Mouse (Mus musculus): ENCODE data around the gene Bsn. TPM values are rescaled to one million over a fixed set of nuclear protein-coding genes. Genes with fewer than 3 reads are reported as not detected.
A peak's percentile ranks its signal among the peaks of the same experiment; 100 is the strongest.
"Not testable (repeated sequence)": the region's sequence is repeated elsewhere in the genome, so short reads cannot be mapped to it uniquely, and the experiment has no call there.

Bsn gene
- total RNA-seq, 2 experiments from 2014 or later, result 228 to 231 TPM

DNA sequence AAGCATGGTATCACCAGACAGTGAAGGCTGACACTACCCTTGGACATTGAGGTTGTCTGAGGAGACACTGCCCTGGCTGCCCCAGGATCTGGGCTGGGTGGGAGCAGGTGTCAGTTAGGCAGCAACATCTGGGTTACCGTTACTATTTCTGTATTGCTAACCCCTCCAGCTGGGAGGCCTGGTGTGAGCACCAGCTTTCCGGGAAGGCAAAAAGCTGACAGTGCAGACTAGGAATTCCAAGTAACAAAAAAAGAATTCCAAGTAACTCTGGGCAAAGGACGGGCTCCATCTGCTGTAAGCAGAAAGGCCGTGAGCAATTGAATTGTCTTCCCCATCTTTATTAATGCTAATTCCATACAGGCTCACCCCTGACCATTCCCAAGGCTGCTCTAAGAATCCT lies 8.4 kb upstream of the Bsn start:
- DNase-seq (ENCODE audit: low spot score in 2 of 2), result no peak

DNA sequence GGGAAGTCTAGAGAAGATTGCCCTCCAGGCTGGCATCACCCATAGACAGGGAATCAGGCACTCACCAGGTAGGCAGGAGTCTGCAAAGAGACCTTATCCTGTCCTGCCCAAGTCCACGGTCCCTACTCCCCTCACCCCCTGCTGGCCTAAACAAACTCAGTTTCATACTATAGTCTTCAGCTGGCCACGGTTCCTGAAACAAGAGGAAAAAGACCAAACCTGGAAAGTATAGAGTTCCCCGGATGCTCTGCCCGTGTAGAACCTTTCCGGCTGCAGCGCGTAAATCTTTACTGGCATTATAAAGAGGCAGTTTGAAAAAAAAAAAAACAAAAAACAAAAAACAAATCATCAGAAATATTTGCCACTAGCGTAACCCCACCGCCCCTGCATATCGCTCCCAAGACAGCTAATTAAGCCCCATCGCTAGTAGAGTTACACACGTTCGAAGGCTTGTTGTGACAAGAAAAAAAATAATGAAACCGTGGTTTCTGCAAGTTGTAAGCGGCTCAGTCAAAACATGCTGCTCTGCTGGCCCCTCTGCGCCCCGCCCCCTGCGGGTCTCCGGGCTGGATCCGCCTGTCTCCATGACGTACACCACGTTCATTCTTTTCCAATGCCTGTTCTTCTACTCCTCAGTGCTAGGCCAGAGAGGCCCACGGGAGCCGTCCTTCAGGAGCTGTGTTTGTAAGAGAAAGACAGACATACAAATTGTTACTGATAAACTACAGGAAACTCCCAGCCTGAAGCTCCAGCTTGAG lies 6.9 kb upstream of the Bsn start:
- no peak for DNase-seq (ENCODE audit: low spot score in 2 of 2)

DNA sequence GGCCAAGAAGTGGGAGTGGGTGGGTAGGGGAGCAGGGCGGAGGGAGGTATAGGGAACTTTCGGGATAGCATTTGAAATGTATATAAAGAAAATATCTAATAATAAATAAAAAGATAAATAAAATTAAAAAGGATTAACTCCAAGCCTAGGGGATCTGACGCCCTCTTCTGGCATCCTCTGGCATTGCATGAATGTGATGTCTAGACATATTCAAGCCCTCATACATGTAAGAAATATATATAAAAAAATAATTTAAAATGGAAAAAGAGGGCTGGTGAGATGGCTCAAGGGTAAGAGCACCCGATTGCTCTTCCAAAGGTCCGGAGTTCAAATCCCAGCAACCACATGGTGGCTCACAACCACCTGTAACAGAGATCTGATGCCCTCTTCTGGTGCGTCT lies 6.0 kb upstream of the Bsn start:
- DNase-seq (ENCODE audit: low spot score in 2 of 2), result not testable (repeated sequence)

DNA sequence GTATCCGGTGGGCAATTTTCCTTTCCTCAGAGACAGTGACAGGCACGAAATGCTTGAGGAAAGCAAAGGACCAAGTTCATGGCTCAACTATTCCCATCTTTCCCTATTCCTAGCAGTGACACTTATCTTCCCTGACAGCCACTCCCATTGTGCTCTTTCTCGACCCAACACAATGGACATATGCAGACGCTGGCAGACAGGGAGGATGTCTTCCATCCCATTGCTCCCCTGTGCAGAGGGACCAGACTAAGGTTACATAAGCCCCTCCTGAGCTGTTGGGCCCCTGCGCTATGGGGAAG lies 747 bp downstream of the Bsn start:
- no peak for DNase-seq (ENCODE audit: low spot score in 2 of 2)

DNA sequence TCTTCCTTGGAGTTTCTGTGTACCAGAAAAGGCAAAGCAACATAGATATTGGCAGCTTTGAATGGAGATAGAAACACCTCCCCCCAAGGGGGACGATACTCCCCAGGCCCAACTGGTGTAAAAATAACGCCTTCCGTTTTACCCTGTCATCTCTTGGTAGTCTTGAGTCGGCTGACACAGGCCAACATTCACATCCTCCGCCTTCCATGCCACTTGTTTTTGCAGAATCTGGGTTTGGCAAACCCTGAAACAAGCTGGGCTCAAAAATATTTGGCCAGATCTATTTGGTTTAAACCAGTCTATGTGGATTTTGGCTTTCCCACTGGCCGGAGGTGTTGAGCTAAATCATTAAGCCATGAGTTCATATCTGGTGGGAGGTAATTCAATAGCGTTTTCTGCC lies 1.2 kb downstream of the Bsn start:
- no peak for DNase-seq (ENCODE audit: low spot score in 2 of 2)

DNA sequence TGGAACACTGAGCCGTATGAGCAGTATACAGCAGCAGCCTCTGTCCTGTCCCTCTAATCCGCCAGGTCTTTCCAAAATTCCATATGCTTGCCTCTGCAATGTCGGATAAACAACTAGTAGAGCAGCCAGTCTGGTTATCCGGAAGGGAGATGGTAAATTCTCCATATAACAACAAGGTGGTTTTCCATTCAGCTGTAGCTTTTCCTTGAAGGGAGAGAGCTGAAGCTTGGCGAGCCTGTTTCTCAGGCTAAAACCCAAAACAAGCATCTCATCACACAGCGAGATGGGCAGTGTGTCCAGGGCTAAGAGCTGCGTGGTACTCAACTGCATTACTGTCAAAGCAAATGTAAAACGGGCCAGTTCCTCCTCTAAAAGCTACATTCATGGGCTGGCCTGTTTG lies 1.7 kb downstream of the Bsn start:
- DNase-seq (ENCODE audit: low spot score in 2 of 2), result no peak

DNA sequence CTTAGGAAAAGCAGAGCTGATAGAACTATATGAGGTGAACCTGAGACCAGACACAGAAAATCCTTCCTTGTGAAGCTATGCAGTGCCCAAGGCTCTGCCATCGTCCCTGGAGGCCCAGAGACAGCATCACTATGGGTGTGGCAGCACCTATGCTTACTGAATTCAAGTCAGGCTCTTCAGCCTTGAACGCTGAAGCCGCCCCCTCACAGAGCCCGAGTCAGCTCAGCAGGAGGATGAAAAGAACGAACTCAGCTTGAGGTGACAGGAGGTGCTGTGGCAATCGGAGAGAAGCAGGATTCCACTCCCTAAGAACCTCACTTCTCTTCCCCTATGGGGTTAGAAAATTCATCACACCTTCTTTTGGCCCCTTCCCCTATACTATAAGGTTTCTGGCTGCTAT lies 2.6 kb downstream of the Bsn start:
- DNase-seq (ENCODE audit: low spot score in 2 of 2), result no peak

DNA sequence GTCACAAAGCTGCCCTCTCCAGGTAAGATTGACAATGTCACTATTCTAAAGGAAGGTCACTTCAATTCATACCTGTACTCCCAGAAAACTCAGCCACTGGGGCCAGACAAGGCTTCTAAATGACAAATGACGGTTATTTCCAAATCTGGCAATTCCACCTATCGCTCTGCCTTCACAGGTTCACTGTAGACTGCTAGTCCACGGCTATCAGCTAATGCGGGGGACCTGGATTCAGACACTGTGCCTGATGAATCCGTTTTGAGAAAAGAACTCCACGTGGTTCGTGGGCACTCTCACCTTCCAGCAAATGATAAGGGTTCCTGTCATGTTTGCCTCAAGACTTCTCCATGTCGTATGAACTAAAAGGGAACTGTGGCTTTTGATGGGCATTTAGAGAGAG lies 4.4 kb downstream of the Bsn start:
- no peak for DNase-seq (ENCODE audit: low spot score in 2 of 2)

DNA sequence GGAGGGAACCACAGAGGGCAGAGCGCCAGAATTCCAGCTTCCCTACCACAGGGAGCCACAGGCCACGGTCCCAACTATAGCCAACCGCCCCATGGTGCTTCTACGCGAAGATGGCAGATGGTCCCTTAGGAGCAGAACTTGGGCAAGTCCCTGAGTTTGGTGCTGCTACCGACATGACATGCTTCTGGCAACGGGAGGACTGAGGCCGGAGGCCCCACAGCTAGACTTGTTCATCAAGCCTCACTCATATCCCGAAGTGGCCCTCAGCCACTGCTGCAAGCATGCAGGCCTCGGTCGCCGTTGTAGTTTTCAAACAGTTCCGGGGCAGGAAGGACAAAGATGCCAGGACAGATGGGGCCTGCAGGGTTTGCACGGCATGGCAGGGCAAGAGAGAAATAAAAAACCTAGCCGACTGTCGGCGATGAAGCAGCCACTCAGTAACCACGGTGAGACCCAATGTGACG lies 6.6 kb downstream of the Bsn start:
- no peak for DNase-seq (ENCODE audit: low spot score in 2 of 2)

DNA sequence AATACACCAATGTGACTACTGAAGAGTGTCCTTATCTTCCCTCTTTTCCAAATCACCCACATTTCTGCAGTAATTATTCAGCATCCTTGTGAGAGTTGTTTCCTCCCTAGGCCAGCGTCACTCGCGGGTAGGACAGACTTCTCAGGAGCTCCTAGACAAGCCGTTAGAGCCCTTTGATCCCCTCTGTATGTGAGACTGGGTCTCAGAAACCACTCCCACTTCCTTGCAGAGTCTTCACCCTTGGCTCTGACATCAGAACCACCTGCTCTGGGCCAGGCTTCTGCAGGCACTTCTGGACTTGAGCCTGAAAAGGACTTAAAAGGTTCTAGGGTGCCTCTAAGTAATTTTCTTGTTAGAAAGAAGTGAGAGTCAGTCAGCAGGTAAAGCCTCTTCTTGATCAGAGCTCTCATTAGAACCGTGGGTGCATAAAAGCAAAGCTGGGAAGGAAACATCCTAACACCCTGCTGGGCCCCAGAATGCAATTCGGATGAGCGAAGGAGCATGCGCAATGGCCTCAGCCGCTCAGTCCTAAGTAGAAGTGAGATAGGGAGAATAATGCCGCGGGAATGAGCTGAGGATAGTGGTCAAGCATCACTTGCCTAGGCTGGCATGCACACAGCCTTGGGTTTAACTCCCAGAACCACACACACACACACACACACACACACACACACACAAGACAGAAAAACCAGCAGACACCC lies 7.2 kb downstream of the Bsn start:
- no peak for DNase-seq (ENCODE audit: low spot score in 2 of 2)

DNA sequence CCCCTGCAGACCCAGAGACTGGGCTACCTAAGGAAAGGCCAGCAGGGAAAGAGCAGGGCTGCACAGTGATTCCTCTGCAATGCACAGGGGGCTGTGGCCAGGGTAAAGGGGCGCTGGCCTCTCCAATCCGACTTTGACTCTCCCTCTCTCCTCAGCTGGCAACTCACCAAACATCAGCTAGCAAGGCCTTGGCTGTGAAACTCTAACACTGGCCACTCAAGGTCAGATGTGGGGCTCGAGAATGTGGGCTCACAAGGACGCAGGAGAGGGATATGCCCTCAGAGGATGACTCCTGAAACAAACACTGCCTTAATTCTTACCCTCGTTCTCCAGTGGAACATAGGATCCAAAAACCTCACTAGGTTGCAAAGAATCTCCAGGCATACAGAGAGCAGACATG lies 11.8 kb downstream of the Bsn start:
- no peak for DNase-seq (ENCODE audit: low spot score in 2 of 2)

DNA sequence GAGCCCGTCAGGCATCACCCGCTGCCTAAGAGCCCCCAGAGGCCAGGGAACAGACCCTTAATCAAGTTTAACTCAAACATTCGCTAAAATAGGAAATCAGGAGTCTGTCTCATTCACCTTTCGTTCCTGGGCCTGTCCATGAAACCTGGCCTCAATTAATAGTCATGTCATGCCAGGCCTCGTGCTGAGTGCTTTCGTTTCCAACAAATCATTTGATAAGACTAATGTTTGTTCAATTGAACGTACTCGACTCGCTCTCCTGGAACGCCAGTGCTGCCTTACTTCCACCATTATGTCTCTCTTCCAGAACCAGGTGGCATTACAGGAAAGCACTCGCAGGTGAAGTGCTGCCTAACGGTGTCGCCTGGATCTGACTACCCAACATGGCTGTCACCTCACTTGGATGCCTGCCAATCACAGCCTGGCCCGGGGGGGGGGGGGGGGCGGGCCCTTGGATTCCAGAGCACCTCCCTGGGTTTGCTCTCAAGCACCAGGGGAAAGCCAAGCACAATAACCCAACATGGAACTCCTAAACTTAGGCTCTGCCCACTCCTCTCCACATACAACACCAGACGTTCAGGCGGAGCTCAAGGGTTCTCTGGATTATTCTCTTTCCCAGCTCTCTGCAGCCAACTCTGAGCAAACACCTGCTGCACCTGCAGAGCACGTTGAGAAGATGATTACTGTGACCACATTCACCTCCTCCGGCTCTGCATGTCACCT lies 14.9 kb downstream of the Bsn start:
- DNase-seq (ENCODE audit: low spot score in 2 of 2), result no peak

DNA sequence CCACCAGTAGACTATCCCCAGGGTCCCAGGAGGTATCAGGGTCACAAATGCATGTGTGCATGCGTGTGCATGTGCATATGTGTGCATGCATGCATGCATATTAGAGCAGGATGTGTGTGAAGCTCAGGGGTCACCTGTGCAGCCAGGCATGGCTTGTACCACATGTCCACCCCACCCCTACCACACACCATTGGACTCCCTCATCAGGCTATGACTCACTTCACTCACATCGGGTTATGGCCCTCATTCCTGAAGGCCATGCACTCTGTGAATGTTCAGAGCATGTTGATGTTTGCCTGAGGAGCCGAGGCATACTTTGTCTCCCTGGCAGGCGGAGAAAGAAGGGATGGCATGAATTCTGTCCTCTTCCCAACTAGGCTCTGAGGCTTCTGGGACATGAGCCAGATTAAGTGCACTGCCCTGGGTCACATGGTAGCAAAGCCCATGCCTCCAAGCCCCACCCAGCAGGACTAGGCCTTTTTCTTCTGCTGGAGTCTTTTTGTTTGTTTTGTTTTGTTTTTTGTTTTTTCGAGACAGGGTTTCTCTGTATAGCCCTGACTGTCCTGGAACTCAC lies 17.3 kb downstream of the Bsn start:
- no peak for DNase-seq (ENCODE audit: low spot score in 2 of 2)

DNA sequence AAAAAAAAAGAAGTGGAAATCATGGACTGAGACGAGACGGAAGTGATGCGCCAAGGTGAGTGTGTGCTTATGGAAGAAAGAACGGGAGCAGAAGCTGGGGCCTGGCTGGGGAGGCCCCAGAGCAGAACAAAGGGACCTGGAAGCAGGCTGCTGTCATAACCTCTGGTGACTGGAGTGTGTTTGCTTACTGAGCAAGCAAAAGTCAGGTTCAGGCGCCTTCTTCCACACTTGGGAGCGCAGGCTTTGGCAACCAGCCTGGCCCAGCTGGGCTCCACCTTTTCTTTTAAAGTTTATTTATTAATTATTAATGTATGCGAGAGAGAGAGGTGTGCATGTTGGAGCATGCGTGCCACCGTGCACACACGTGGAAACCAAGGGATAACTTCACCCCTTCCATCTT lies 20.4 kb downstream of the Bsn start:
- no peak for DNase-seq (ENCODE audit: low spot score in 2 of 2)

DNA sequence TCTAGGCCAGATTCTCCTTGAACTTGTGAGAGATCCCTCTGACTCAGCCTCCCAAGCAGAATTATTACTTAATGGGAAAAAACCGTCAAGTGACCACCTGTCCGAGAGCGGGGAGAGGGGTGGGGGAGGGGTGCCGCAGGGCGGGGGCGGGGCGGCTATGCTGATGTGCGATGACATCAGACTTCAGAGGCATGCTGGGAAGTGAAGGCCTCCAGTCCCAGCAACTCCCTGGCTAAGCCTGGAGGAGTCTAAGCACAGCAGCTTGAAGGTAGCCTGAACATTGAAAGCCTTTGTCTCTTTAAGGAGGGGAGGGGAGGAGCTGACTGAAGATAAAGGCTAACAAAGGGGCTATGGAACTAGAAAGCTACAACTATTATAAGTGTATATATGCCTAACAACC lies 25.0 kb downstream of the Bsn start:
- no peak for DNase-seq (ENCODE audit: low spot score in 2 of 2)

DNA sequence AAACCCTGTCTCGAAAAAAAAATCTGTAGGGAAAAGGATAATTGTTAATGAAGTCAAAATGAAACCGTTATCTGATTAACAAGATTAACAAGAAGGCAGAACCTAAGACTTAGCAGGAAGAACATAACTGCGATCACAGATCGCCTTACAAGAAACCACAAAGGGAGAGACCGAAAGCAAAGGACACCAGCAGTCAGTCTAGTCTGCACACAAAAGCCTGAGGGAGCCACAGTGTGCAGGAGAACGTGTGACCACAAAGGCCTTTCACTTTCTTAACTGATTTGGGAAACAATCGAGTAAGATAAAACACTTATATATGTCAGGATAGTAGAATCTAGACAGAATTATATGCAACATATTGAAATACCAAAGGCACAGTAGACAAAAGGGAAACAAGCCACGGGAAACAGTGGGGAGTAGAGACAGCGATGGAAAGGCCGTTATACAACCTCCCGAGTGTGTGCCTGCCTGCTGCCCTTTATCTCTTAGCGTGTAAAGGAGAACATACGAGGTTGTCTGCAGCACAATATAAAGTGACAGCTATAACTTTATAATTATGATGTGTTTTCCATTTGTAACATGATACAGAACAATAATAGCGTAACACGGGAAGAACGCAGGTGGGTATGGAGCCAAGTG lies 26.4 kb downstream of the Bsn start:
- no peak for DNase-seq (ENCODE audit: low spot score in 2 of 2)

DNA sequence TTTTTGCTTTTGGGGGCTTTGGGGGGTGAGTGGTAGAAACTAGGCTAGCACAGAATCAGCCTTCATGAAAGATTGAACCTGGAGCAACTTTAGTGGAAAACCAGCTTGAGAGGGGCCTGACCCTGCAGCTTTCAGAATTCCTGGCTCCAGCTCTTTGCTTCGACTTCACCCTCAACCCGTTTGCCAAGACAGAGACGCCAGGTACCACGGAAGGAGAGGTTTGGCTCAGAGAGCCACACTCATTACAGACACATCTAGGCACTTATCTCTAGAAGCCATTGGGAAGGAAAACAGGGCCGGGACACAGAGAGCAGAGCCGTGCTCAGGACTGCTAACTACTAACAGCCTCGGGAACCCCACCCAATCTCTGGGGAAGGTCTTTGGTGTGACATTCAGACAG lies 32.3 kb downstream of the Bsn start:
- no peak for DNase-seq (ENCODE audit: low spot score in 2 of 2)

DNA sequence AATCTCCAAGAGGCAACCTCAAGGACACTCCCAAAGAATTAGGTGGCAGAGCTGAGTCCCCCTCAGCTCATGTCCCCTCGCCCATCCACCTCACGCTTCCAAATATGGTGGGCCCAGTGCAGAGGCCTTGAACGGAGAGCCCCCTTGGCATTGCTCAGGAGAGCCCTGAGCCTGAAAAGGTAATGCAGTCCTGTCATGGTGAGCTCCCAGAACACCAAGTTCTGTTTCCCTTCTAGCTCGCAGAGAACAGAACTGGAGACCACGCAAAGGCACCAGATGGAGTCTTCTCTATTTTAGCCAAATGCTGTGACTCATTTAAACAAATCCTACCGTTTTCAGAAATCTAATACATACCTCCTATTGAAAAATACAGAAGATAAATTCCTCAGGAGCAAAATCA lies 32.7 kb downstream of the Bsn start:
- peak; percentile 70 to 91 for DNase-seq (ENCODE audit: low spot score in 2 of 2)

DNA sequence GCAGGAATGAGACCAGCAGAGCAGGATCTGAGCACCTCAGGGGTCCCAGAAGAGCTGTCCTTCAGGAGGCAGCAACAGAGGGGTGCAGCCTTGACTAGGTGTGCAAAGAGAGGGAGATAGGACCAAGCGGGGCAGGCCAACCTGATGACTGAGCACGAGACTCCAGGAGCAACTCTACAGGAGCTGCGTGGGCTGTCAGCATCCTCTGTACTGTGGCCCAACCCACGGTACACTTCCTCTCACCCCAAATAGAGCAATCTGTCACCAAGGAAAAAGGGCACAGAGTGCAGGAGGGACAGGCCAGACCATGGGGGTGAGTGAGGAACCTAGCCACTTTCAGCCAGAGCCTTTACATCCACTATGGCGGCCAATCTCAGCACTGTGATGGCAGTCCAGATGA lies 33.4 kb downstream of the Bsn start:
- no peak for DNase-seq (ENCODE audit: low spot score in 2 of 2)

DNA sequence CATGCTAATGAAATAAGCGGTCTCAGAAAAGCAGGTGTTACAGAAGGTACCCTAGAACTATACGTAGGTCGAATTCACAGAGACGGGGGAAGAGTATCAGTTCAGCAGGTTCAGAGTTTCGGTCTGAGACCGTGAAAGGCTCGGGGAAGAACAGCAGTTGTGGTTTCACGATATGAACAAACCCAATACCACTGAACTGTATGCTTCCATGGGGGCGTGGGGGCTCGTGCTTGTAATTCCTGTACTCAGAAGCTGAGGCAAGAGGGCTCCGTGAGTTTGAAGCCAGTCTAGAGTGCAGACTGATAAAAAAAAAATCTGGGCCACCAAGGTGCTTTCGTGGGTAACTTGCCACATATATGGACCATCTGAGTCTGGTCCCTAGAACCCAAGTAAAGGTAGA lies 35.4 kb downstream of the Bsn start:
- DNase-seq (ENCODE audit: low spot score in 2 of 2), result no peak

DNA sequence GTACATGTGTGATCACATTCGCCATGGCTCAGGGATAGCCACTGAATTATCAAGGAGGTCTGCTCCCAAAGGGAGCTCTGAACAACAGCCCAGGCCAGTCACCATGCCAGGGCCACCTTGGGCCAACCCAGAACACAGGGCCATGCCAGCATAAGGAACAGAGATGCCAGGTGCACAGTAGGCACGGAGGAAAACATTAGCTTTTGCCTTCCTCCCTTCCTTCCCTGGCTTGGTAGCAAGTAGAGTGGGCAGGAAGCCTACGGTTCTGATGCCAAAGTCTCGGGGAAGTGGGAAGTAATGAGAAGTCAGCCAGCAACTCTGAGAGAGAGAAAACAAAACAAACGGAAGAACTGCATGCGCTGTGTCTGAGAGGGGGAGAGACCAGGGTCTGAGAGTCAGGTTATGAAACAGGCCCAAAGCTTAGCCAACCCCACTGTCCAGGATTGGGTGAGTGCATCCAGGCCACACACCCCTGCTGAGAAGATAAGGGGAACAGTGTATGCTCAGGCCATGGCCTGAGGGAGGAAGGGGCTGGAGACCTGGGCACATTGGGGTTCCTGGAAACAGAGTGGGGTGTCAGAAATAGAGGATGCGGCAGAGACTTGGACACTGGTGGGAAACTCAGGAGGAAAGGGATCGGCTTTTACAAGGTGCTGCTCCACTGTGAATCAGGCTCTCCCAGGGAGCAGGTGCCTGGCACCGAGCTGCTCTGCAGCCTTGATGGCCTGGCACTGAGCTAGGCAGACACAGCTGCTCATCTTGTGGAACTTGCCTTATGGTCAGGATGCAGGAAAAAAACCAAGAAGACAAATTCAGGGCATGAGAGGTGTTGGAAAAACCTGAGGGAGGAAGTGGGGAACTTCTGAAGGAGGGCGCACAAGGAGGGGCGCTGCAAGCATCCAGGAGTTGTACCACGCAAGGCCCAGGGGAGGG lies 36.4 kb downstream of the Bsn start:
- DNase-seq (ENCODE audit: low spot score in 2 of 2), result peak; percentile 70 to 76
